Mouse (Mus musculus): Measurements from ENCODE around the gene Kcng1. TPM values are rescaled to one million over a fixed set of nuclear protein-coding genes. Genes with fewer than 3 reads are reported as not detected.

Kcng1 gene
- polyA plus RNA-seq, 1 experiment from 2014 or later = 2.2 TPM

- Histone ChIP-seq H3K9me3 (ENCODE audit: control insufficient read depth, low read length) (no peaks in the 10 kb centered on the region), H3K36me3 (ENCODE audit: control insufficient read depth, insufficient read depth, low read length) (no peaks in the 10 kb centered on the region), H3K27me3 (ENCODE audit: control insufficient read depth, insufficient read depth, low read length) (no peaks in the 10 kb centered on the region), H3K4me2 (ENCODE audit: low read depth, low read length, severe bottlenecking) (no peak overlapping the region), H3K4me3 (ENCODE audit: low read depth, low read length) (no peak overlapping the region), H3K27ac (ENCODE audit: low read depth, low read length) (no peak overlapping the region), H3K9ac (ENCODE audit: low read length) (no peak overlapping the region), H3K4me1 (replicated peaks; ENCODE audit: control insufficient read depth, insufficient read depth, low read length) (no peaks in the 10 kb centered on the region)
- no peak for DNase-seq (ENCODE audit: low spot score)
- ATAC-seq (replicated peaks; ENCODE audit: low FRiP score) = no peak
- 88% methylated on average over 8 of the region's 8 CpGs for WGBS
Observed at GRCm38 (mm10) chr2:168299650-168300049, 18.1 kb upstream of the Kcng1 start.

DNA sequence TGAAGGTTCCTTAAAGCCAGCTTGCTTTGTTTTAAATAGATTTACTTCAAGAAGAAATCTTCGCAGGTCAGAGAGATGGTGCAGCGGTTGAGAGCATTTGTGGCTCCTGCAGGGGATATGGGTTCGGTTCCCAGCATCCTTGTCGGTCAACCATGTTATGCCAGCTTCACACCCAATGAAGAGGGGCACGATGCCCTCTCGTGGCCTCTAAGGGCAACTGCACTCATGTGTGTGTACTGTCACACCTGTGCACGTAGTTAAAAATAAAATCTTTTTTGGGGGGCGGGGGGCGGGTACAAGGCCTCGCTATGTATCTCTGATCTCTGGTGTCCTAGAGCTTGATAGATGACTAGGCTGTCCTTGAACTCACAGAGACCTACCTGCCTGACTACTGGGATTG lies 15.0 kb upstream of the Kcng1 start:
- no peaks in the 10 kb centered on the region for H3K36me3 ChIP-seq (ENCODE audit: control insufficient read depth, insufficient read depth, low read length)
- no peak for DNase-seq (ENCODE audit: low spot score)

GRCm38 (mm10) chr2:168292521-168292920 lies 11.0 kb upstream of the Kcng1 start:
- Histone ChIP-seq H3K9ac (ENCODE audit: low read length) (no peak overlapping the region), H3K9me3 (ENCODE audit: control insufficient read depth, low read length) (no peaks in the 10 kb centered on the region), H3K36me3 (ENCODE audit: control insufficient read depth, insufficient read depth, low read length) (no peaks in the 10 kb centered on the region), H3K4me2 (ENCODE audit: low read depth, low read length, severe bottlenecking) (no peak overlapping the region), H3K27me3 (ENCODE audit: control insufficient read depth, insufficient read depth, low read length) (no peaks in the 10 kb centered on the region), H3K4me3 (ENCODE audit: low read depth, low read length) (no peak overlapping the region), H3K27ac (ENCODE audit: low read depth, low read length) (no peak overlapping the region), H3K4me1 (replicated peaks; ENCODE audit: control insufficient read depth, insufficient read depth, low read length) (peaks cover 4% of the 10 kb centered on the region; the same call in 1 of the 2 replicates)
- no peak for DNase-seq (ENCODE audit: low spot score)
- 54% methylated on average over 6 of the region's 6 CpGs for WGBS
- ATAC-seq (replicated peaks; ENCODE audit: low FRiP score) = no peak

More for the DNA sequence above, 15.0 kb upstream of the Kcng1 start:
- WGBS = 88% methylated on average over 10 of the region's 10 CpGs
- ATAC-seq (replicated peaks; ENCODE audit: low FRiP score) = no peak
- Histone ChIP-seq H3K27me3 (ENCODE audit: control insufficient read depth, insufficient read depth, low read length) (no peaks in the 10 kb centered on the region), H3K4me3 (ENCODE audit: low read depth, low read length) (no peak overlapping the region), H3K9ac (ENCODE audit: low read length) (no peak overlapping the region), H3K27ac (ENCODE audit: low read depth, low read length) (no peak overlapping the region), H3K9me3 (ENCODE audit: control insufficient read depth, low read length) (no peaks in the 10 kb centered on the region), H3K4me2 (ENCODE audit: low read depth, low read length, severe bottlenecking) (no peak overlapping the region), H3K4me1 (replicated peaks; ENCODE audit: control insufficient read depth, insufficient read depth, low read length) (peaks cover 4% of the 10 kb centered on the region; the same call in 1 of the 2 replicates)

GRCm38 (mm10) chr2:168292041-168292440 lies 10.5 kb upstream of the Kcng1 start:
- WGBS = 31% methylated on average over 10 of the region's 10 CpGs

GRCm38 (mm10) chr2:168289851-168290250 lies 8.3 kb upstream of the Kcng1 start:
- no peaks in the 10 kb centered on the region for H3K36me3 ChIP-seq (ENCODE audit: control insufficient read depth, insufficient read depth, low read length)
- H3K4me2 ChIP-seq (ENCODE audit: low read depth, low read length, severe bottlenecking) = no peak overlapping the region
- H3K9ac ChIP-seq (ENCODE audit: low read length) = no peak overlapping the region
- H3K4me1 ChIP-seq (replicated peaks; ENCODE audit: control insufficient read depth, insufficient read depth, low read length) = peaks cover 4% of the 10 kb centered on the region; the same call in 1 of the 2 replicates
- no peak overlapping the region for H3K27ac ChIP-seq (ENCODE audit: low read depth, low read length)
- no peaks in the 10 kb centered on the region for H3K27me3 ChIP-seq (ENCODE audit: control insufficient read depth, insufficient read depth, low read length)
- peaks cover 3% of the 10 kb centered on the region; the same call in 1 of the 2 replicates for H3K9me3 ChIP-seq (ENCODE audit: control insufficient read depth, low read length)
- 87% methylated on average over 2 of the region's 2 CpGs for WGBS
- ATAC-seq (replicated peaks; ENCODE audit: low FRiP score) (no peak), DNase-seq (ENCODE audit: low spot score) (no peak)
- H3K4me3 ChIP-seq (ENCODE audit: low read depth, low read length) = no peak overlapping the region

More at GRCm38 (mm10) chr2:168292041-168292440, 10.5 kb upstream of the Kcng1 start:
- no peak overlapping the region for H3K4me3 ChIP-seq (ENCODE audit: low read depth, low read length)
- H3K9me3 ChIP-seq (ENCODE audit: control insufficient read depth, low read length) = no peaks in the 10 kb centered on the region
- no peaks in the 10 kb centered on the region for H3K27me3 ChIP-seq (ENCODE audit: control insufficient read depth, insufficient read depth, low read length)
- no peak overlapping the region for H3K9ac ChIP-seq (ENCODE audit: low read length)
- ATAC-seq (replicated peaks; ENCODE audit: low FRiP score) (no peak), DNase-seq (ENCODE audit: low spot score) (no peak)
- H3K36me3 ChIP-seq (ENCODE audit: control insufficient read depth, insufficient read depth, low read length) = no peaks in the 10 kb centered on the region
- H3K4me2 ChIP-seq (ENCODE audit: low read depth, low read length, severe bottlenecking) = no peak overlapping the region
- H3K27ac ChIP-seq (ENCODE audit: low read depth, low read length) = no peak overlapping the region
- H3K4me1 ChIP-seq (replicated peaks; ENCODE audit: control insufficient read depth, insufficient read depth, low read length) = peaks cover 4% of the 10 kb centered on the region; the same call in 1 of the 2 replicates

GRCm38 (mm10) chr2:168289016-168289415 lies 7.5 kb upstream of the Kcng1 start:
- Histone ChIP-seq H3K9ac (ENCODE audit: low read length) (no peak overlapping the region), H3K27me3 (ENCODE audit: control insufficient read depth, insufficient read depth, low read length) (no peaks in the 10 kb centered on the region), H3K4me2 (ENCODE audit: low read depth, low read length, severe bottlenecking) (no peak overlapping the region), H3K4me1 (replicated peaks; ENCODE audit: control insufficient read depth, insufficient read depth, low read length) (peaks cover 4% of the 10 kb centered on the region; the same call in 1 of the 2 replicates), H3K27ac (ENCODE audit: low read depth, low read length) (no peak overlapping the region), H3K4me3 (ENCODE audit: low read depth, low read length) (no peak overlapping the region), H3K9me3 (ENCODE audit: control insufficient read depth, low read length) (peaks cover 3% of the 10 kb centered on the region; the same call in 1 of the 2 replicates), H3K36me3 (ENCODE audit: control insufficient read depth, insufficient read depth, low read length) (no peaks in the 10 kb centered on the region)
- no peak for ATAC-seq (replicated peaks; ENCODE audit: low FRiP score)
- 62% methylated on average over 9 of the region's 9 CpGs for WGBS
- DNase-seq (ENCODE audit: low spot score) = no peak

- no peak for ATAC-seq (replicated peaks; ENCODE audit: low FRiP score)
Observed at GRCm38 (mm10) chr2:168286987-168287386, 5.5 kb upstream of the Kcng1 start.

DNA sequence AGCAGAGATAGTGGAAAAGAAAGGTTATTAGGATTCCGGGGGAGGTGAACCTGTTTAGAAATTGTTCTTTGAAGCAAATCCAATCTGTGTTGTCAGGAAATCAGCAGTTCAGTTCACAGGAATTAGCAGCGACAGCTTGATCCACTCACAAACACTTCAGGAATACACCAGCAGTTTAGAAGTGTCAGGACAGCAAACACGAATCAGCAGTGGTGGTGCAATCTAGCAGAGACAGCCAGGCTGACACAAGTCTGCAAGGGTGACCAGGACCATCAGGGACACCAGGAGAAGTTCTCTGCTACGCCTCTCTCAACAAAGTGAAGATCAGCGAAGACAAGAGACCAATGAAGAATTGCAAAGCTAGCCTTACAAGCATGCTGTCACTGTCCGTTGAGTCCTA lies 3.6 kb upstream of the Kcng1 start:
- Histone ChIP-seq H3K27me3 (ENCODE audit: control insufficient read depth, insufficient read depth, low read length) (peaks cover 25% of the 10 kb centered on the region), H3K36me3 (ENCODE audit: control insufficient read depth, insufficient read depth, low read length) (no peaks in the 10 kb centered on the region), H3K9me3 (ENCODE audit: control insufficient read depth, low read length) (peaks cover 3% of the 10 kb centered on the region; the same call in 1 of the 2 replicates), H3K9ac (ENCODE audit: low read length) (no peak overlapping the region), H3K27ac (ENCODE audit: low read depth, low read length) (no peak overlapping the region), H3K4me3 (ENCODE audit: low read depth, low read length) (no peak overlapping the region), H3K4me1 (replicated peaks; ENCODE audit: control insufficient read depth, insufficient read depth, low read length) (peaks cover 6% of the 10 kb centered on the region; the same call in 1 of the 2 replicates), H3K4me2 (ENCODE audit: low read depth, low read length, severe bottlenecking) (no peak overlapping the region)
- 90% methylated on average over 6 of the region's 6 CpGs for WGBS
- ATAC-seq (replicated peaks; ENCODE audit: low FRiP score) = no peak
- no peak for DNase-seq (ENCODE audit: low spot score)

More at GRCm38 (mm10) chr2:168286987-168287386, 5.5 kb upstream of the Kcng1 start:
- H3K4me2 ChIP-seq (ENCODE audit: low read depth, low read length, severe bottlenecking) = no peak overlapping the region
- H3K27ac ChIP-seq (ENCODE audit: low read depth, low read length) = no peak overlapping the region
- peaks cover 3% of the 10 kb centered on the region; the same call in 1 of the 2 replicates for H3K9me3 ChIP-seq (ENCODE audit: control insufficient read depth, low read length)
- peaks cover 7% of the 10 kb centered on the region for H3K27me3 ChIP-seq (ENCODE audit: control insufficient read depth, insufficient read depth, low read length)
- no peak overlapping the region for H3K9ac ChIP-seq (ENCODE audit: low read length)
- peaks cover 2% of the 10 kb centered on the region; the same call in 1 of the 2 replicates for H3K4me1 ChIP-seq (replicated peaks; ENCODE audit: control insufficient read depth, insufficient read depth, low read length)
- H3K36me3 ChIP-seq (ENCODE audit: control insufficient read depth, insufficient read depth, low read length) = no peaks in the 10 kb centered on the region
- DNase-seq (ENCODE audit: low spot score) = no peak
- no peak overlapping the region for H3K4me3 ChIP-seq (ENCODE audit: low read depth, low read length)
- WGBS = 33% methylated on average over 3 of the region's 3 CpGs
